Comparison of ENCODE assay signal across 9 mouse cellular contexts in genomic region chr12:85704566-85704965, GRCm38 (mm10). TPM values are rescaled to one million over a fixed set of nuclear protein-coding genes. Genes with fewer than 3 reads are reported as not detected.
DNase-seq lines count a peak whose midpoint lies in the region; ATAC-seq and TF ChIP-seq lines count a peak whose summit lies in the region.
"Had no signal": no experiment of that assay in that cellular context is flagged by ENCODE, and none has a peak within 500 bp of the region (broad histone marks: within the 10 kb centered on the region; RNA-seq: fewer than 3 reads in every experiment).

No protein-coding gene starts in this region.

- TF ChIP-seq CTCF in gastrocnemius, adult 2 months (IDR thresholded peaks at IDR 0.05) = no peak
- no peak for TF ChIP-seq CTCF in lung, postnatal 0 days (IDR thresholded peaks at IDR 0.05)

- TF ChIP-seq EP300 in lung, postnatal 0 days (IDR thresholded peaks at IDR 0.05) = no peak

- H3K27me3 ChIP-seq in lung, postnatal 0 days (replicated peaks; ENCODE audit: insufficient read depth, low read length) = no peaks in the 10 kb centered on the region
- 0 out of 2 replicates have a peak, but pooled peaks cover 7% of the 10 kb centered on the region for H3K27me3 ChIP-seq in liver, embryonic 15.5 days
- H3K27me3 ChIP-seq in hindbrain, embryonic 16.5 days (replicated peaks; ENCODE audit: control insufficient read depth, insufficient read depth, low read length) = peaks cover 3% of the 10 kb centered on the region; the same call in 1 of the 2 replicates

- ATAC-seq in lung, postnatal 0 days = no peak
- no peak for ATAC-seq in liver, embryonic 15.5 days (ENCODE audit: insufficient read depth)
- no peak for ATAC-seq in hindbrain, embryonic 16.5 days

- H3K9me3 ChIP-seq in lung, postnatal 0 days (ENCODE audit: low read length) = no peaks in the 10 kb centered on the region
- H3K9me3 ChIP-seq in liver, embryonic 15.5 days (replicated peaks) = no peaks in the 10 kb centered on the region
- no peaks in the 10 kb centered on the region for H3K9me3 ChIP-seq in hindbrain, embryonic 16.5 days (ENCODE audit: control insufficient read depth, low read length)
- H3K9me3 ChIP-seq: midbrain, embryonic 10.5 days had no signal

- no peak for DNase-seq in gastrocnemius, adult 2 months
- DNase-seq in gastrocnemius, postnatal 36 days = no peak
- DNase-seq in lung, postnatal 0 days (ENCODE audit: low spot score) = no peak
- no peak for DNase-seq in lung, postnatal 25 days (ENCODE audit: low spot score)
- peak; percentile 51 for DNase-seq in thymus, postnatal 14 days
- no peak for DNase-seq in layer of hippocampus, adult 9-11 months

- intact Hi-C loops in gastrocnemius, adult 2 months (cut with DNase I) = no loop called here
- intact Hi-C loops in gastrocnemius, postnatal 36 days (cut with DNase I) = no loop called here

- peak overlapping the region; percentile 82 for H3K27ac ChIP-seq in gastrocnemius, adult 2 months
- peak overlapping the region; percentile 89 for H3K27ac ChIP-seq in lung, postnatal 0 days (ENCODE audit: low read length)
- H3K27ac ChIP-seq in liver, embryonic 15.5 days (replicated peaks) = peak overlapping the region; percentile 75
- no peak overlapping the region for H3K27ac ChIP-seq in hindbrain, embryonic 16.5 days (ENCODE audit: low read depth, low read length)

- no peak overlapping the region for H3K9ac ChIP-seq in lung, postnatal 0 days (replicated peaks; ENCODE audit: low read depth)
- H3K9ac ChIP-seq in liver, embryonic 15.5 days = no peak overlapping the region
- no peak overlapping the region for H3K9ac ChIP-seq in hindbrain, embryonic 16.5 days (ENCODE audit: low read depth, low read length)

- H3K4me3 ChIP-seq in gastrocnemius, adult 2 months = no peak overlapping the region
- no peak overlapping the region for H3K4me3 ChIP-seq in lung, postnatal 0 days (ENCODE audit: low read depth, low read length)
- H3K4me3 ChIP-seq in liver, embryonic 15.5 days (replicated peaks) = no peak overlapping the region
- H3K4me3 ChIP-seq in hindbrain, embryonic 16.5 days (ENCODE audit: low read length) = no peak overlapping the region

- no peaks in the 10 kb centered on the region for H3K36me3 ChIP-seq in lung, postnatal 0 days (ENCODE audit: insufficient read depth, low read length)
- no peaks in the 10 kb centered on the region for H3K36me3 ChIP-seq in liver, embryonic 15.5 days (replicated peaks)
- H3K36me3 ChIP-seq in hindbrain, embryonic 16.5 days (ENCODE audit: control insufficient read depth, insufficient read depth, low read length) = no peaks in the 10 kb centered on the region
- H3K36me3 ChIP-seq: midbrain, embryonic 10.5 days had no signal

- 65% methylated on average over 7 of the region's 7 CpGs for WGBS in lung, postnatal 0 days
- WGBS in liver, embryonic 15.5 days (ENCODE audit: insufficient replicate concordance) = 21% methylated on average over 7 of the region's 7 CpGs
- 62% methylated on average over 7 of the region's 7 CpGs for WGBS in hindbrain, embryonic 16.5 days

- H3K4me1 ChIP-seq in lung, postnatal 0 days (ENCODE audit: insufficient read depth, low read depth, low read length) = peaks cover 20% of the 10 kb centered on the region; the same call in 1 of the 2 replicates
- H3K4me1 ChIP-seq in liver, embryonic 15.5 days (replicated peaks) = peaks cover 23% of the 10 kb centered on the region
- H3K4me1 ChIP-seq in hindbrain, embryonic 16.5 days (ENCODE audit: control insufficient read depth, insufficient read depth, low read depth, low read length) = peaks cover 10% of the 10 kb centered on the region

- no peak overlapping the region for H3K4me2 ChIP-seq in lung, postnatal 0 days (replicated peaks; ENCODE audit: low read depth, low read length)
- peak overlapping the region; percentile 79 for H3K4me2 ChIP-seq in liver, embryonic 15.5 days
- H3K4me2 ChIP-seq in hindbrain, embryonic 16.5 days (ENCODE audit: low read length) = no peak overlapping the region

RNA-seq across cellular contexts. Expression of gene Batf, which starts 18.1 kb away (rescaled TPM):
- under 1 TPM in 1 of 2 experiments, not detected in 1; 0.33 TPM for total RNA-seq in gastrocnemius, adult 2 months (2021)
- not detected for total RNA-seq in gastrocnemius, postnatal 36 days (2021)
- polyA plus RNA-seq in lung, postnatal 0 days (2015; fragmentation: Nextera tagmentation; extraction: Ambion mirVana) = 27.9 and 28.6 TPM in 2 replicates
- 4.4 and 4.6 TPM in 2 replicates for polyA plus RNA-seq in liver, embryonic 15.5 days (2015; fragmentation: Nextera tagmentation; extraction: Ambion mirVana)
- polyA plus RNA-seq in hindbrain, embryonic 16.5 days (2015; fragmentation: Nextera tagmentation; extraction: Ambion mirVana) = 1.2 and 1.3 TPM in 2 replicates

RNA-seq across cellular contexts. Expression of gene Flvcr2, which starts 41.8 kb away (rescaled TPM):
- total RNA-seq in gastrocnemius, adult 2 months (2021) = under 1 TPM; 0.50 to 0.51 TPM
- total RNA-seq in gastrocnemius, postnatal 36 days (2021) = under 1 TPM; 0.33 to 0.69 TPM
- 23.3 and 26.8 TPM in 2 replicates for polyA plus RNA-seq in lung, postnatal 0 days (2015; fragmentation: Nextera tagmentation; extraction: Ambion mirVana)
- polyA plus RNA-seq in liver, embryonic 15.5 days (2015; fragmentation: Nextera tagmentation; extraction: Ambion mirVana) = 7.2 and 7.8 TPM in 2 replicates
- polyA plus RNA-seq in hindbrain, embryonic 16.5 days (2015; fragmentation: Nextera tagmentation; extraction: Ambion mirVana) = 6.3 and 6.9 TPM in 2 replicates
